Mouse (Mus musculus): ENCODE measurements around the gene Muc1.

DNA sequence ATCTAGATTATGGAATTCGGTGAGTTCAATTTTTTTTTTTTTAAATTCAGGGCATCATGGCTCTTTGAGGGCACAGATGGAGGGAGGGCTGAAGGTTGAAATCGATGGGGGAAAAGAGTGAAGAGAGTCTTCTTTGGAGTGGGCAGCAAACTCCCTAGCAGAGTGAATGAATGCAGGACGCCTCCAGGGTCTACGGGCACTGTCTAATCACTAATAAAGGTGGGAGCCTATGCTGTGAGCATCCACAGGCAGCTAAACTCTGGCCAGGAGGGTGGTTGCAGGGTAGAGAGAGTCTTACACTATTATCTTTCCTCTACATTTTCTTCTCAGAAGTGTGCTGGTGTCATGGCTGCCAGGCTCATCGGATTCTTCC lies 25.7 kb upstream of the Muc1 start:
- TF ChIP-seq CTCF (conservative IDR thresholded peaks at IDR 0.05; ENCODE audit: insufficient read depth, insufficient read length, low read depth, low read length) = no peak
- no peak for TF ChIP-seq POLR2A (IDR thresholded peaks at IDR 0.05; ENCODE audit: low read depth, low read length)
